Mouse (Mus musculus) neural tube, embryonic 15.5 days (tissue): ENCODE measurements around the gene Pfkp. TPM values are rescaled to one million over a fixed set of nuclear protein-coding genes. Genes with fewer than 3 reads are reported as not detected.

Experiments used
- ATAC-seq: fragments of 200-750 bp; cut with Nextera tagmentation; 2 replicates; pipeline ENCODE4 v1.8.0; 2017; ENCODE audit warnings: mild to moderate bottlenecking, moderate TSS enrichment, moderate library complexity; ENCODE audit not compliant: low FRiP score
- H3K27ac ChIP-seq: fragments of 300-500 bp; sonication (generic); replicated peaks from 2 replicates; pipeline ENCODE4 v1.5.1; 2015; ENCODE audit warnings: mild to moderate bottlenecking, inconsistent platforms
- H3K27me3 ChIP-seq: fragments of 300-500 bp; sonication (generic); replicated peaks from 2 replicates; pipeline ENCODE4 v1.6.1; 2015; ENCODE audit warnings: inconsistent platforms
- H3K36me3 ChIP-seq: fragments of 300-500 bp; sonication (generic); 2 replicates; pipeline ENCODE4 v1.6.1; 2015; ENCODE audit warnings: inconsistent platforms
- H3K4me1 ChIP-seq: fragments of 300-500 bp; sonication (generic); 2 replicates; pipeline ENCODE4 v1.6.1; 2015; ENCODE audit warnings: inconsistent platforms
- H3K4me2 ChIP-seq: fragments of 300-500 bp; sonication (generic); 2 replicates; pipeline ENCODE4 v1.6.1; 2015; ENCODE audit warnings: inconsistent platforms, mild to moderate bottlenecking, moderate library complexity
- H3K4me3 ChIP-seq: fragments of 300-500 bp; sonication (generic); replicated peaks from 2 replicates; pipeline ENCODE4 v1.5.1; 2015; ENCODE audit warnings: mild to moderate bottlenecking, inconsistent platforms
- H3K9ac ChIP-seq: fragments of 300-500 bp; sonication (generic); replicated peaks from 2 replicates; pipeline ENCODE4 v1.6.1; 2015; ENCODE audit warnings: mild to moderate bottlenecking, inconsistent platforms
- H3K9me3 ChIP-seq: fragments of 300-500 bp; sonication (generic); replicated peaks from 2 replicates; pipeline ENCODE4 v1.6.1; 2016; ENCODE audit warnings: inconsistent platforms
- WGBS: fragments of 180-500 bp; shearing (Covaris S2); methylation state at CpG from one replicate; pipeline ENCODE4 v1.1.7; 2015; ENCODE audit warnings: mixed read lengths; 5-methylcytosine and 5-hydroxymethylcytosine counted together
- polyA plus RNA-seq: library from polyadenylated mRNA; unstranded; fragments of >200 nt; fragmentation: Nextera tagmentation; extraction: Ambion mirVana; gene quantifications from 2 replicates; pipeline ENCODE4 v1.2.1, GENCODE M21; 2015

Gene Pfkp
- polyA plus RNA-seq, 1 experiment from 2014 or later = 554 TPM

- Histone ChIP-seq H3K27me3 (no peaks in the 10 kb centered on the region), H3K27ac (peak overlapping the region; percentile 83), H3K9me3 (no peaks in the 10 kb centered on the region), H3K4me2 (peak overlapping the region; percentile 99), H3K9ac (peak overlapping the region; percentile 89), H3K36me3 (no peaks in the 10 kb centered on the region), H3K4me3 (peak overlapping the region; percentile 82), H3K4me1 (peaks cover 22% of the 10 kb centered on the region)
- under 1% methylated on average over 39 of the region's 39 CpGs for WGBS
- peak; percentile 64 for ATAC-seq
Measured at GRCm38 (mm10) chr13:6647067-6647991, 1.2 kb downstream of the Pfkp start.

- Histone ChIP-seq H3K9ac (peak overlapping the region; percentile 89), H3K27me3 (no peaks in the 10 kb centered on the region), H3K36me3 (no peaks in the 10 kb centered on the region), H3K4me2 (peak overlapping the region; percentile 99), H3K4me3 (peak overlapping the region; percentile 82), H3K9me3 (no peaks in the 10 kb centered on the region), H3K27ac (peak overlapping the region; percentile 83), H3K4me1 (peaks cover 22% of the 10 kb centered on the region)
- WGBS = 41% methylated on average over 3 of the region's 3 CpGs
- no peak for ATAC-seq
Measured at GRCm38 (mm10) chr13:6646674-6647066, 1.9 kb downstream of the Pfkp start.

- no peak for ATAC-seq
- no peaks in the 10 kb centered on the region for H3K27me3 ChIP-seq
- 75% methylated on average over 2 of the region's 2 CpGs for WGBS
Measured at GRCm38 (mm10) chr13:6646266-6646665, 2.3 kb downstream of the Pfkp start.

GRCm38 (mm10) chr13:6643968-6644367 is 4.6 kb downstream of the Pfkp start:
- no peak overlapping the region for H3K9ac ChIP-seq
- WGBS = 92% methylated on average over 5 of the region's 5 CpGs
- ATAC-seq = no peak

More at GRCm38 (mm10) chr13:6646266-6646665, 2.3 kb downstream of the Pfkp start:
- Histone ChIP-seq H3K4me1 (peaks cover 22% of the 10 kb centered on the region), H3K36me3 (no peaks in the 10 kb centered on the region), H3K4me3 (peak overlapping the region; percentile 82), H3K9ac (peak overlapping the region; percentile 89; the same call in 1 of the 2 replicates), H3K9me3 (no peaks in the 10 kb centered on the region), H3K27ac (peak overlapping the region; percentile 83; the same call in 1 of the 2 replicates), H3K4me2 (peak overlapping the region; percentile 99)

GRCm38 (mm10) chr13:6643026-6643425 is 5.6 kb downstream of the Pfkp start:
- Histone ChIP-seq H3K36me3 (no peaks in the 10 kb centered on the region), H3K27me3 (no peaks in the 10 kb centered on the region), H3K4me2 (no peak overlapping the region), H3K4me3 (no peak overlapping the region), H3K9ac (no peak overlapping the region), H3K4me1 (peaks cover 17% of the 10 kb centered on the region), H3K27ac (no peak overlapping the region), H3K9me3 (no peaks in the 10 kb centered on the region)
- no peak for ATAC-seq
- 92% methylated on average over 4 of the region's 4 CpGs for WGBS

More at GRCm38 (mm10) chr13:6643968-6644367, 4.6 kb downstream of the Pfkp start:
- Histone ChIP-seq H3K27me3 (no peaks in the 10 kb centered on the region), H3K36me3 (no peaks in the 10 kb centered on the region), H3K4me2 (no peak overlapping the region), H3K4me1 (peaks cover 19% of the 10 kb centered on the region), H3K9me3 (no peaks in the 10 kb centered on the region), H3K4me3 (no peak overlapping the region), H3K27ac (no peak overlapping the region)

- Histone ChIP-seq H3K36me3 (peaks cover 3% of the 10 kb centered on the region; the same call in 1 of the 2 replicates), H3K4me3 (no peak overlapping the region), H3K27me3 (no peaks in the 10 kb centered on the region), H3K9me3 (no peaks in the 10 kb centered on the region), H3K27ac (no peak overlapping the region), H3K9ac (no peak overlapping the region), H3K4me1 (peaks cover 17% of the 10 kb centered on the region), H3K4me2 (no peak overlapping the region)
- ATAC-seq = no peak
- 90% methylated on average over 5 of the region's 5 CpGs for WGBS
Measured at GRCm38 (mm10) chr13:6642453-6642852, 6.1 kb downstream of the Pfkp start.

GRCm38 (mm10) chr13:6641497-6641896 is 7.1 kb downstream of the Pfkp start:
- ATAC-seq = no peak

GRCm38 (mm10) chr13:6639507-6640030 is 9.0 kb downstream of the Pfkp start:
- Histone ChIP-seq H3K27ac (no peak overlapping the region), H3K4me1 (no peaks in the 10 kb centered on the region), H3K4me3 (no peak overlapping the region), H3K36me3 (peaks cover 3% of the 10 kb centered on the region; the same call in 1 of the 2 replicates), H3K27me3 (no peaks in the 10 kb centered on the region), H3K9ac (no peak overlapping the region), H3K4me2 (no peak overlapping the region), H3K9me3 (no peaks in the 10 kb centered on the region)
- WGBS = 89% methylated on average over 5 of the region's 5 CpGs
- ATAC-seq = no peak

More at GRCm38 (mm10) chr13:6641497-6641896, 7.1 kb downstream of the Pfkp start:
- Histone ChIP-seq H3K4me2 (no peak overlapping the region), H3K4me1 (peaks cover 11% of the 10 kb centered on the region), H3K4me3 (no peak overlapping the region), H3K27me3 (no peaks in the 10 kb centered on the region), H3K9ac (no peak overlapping the region), H3K36me3 (peaks cover 3% of the 10 kb centered on the region; the same call in 1 of the 2 replicates), H3K27ac (no peak overlapping the region), H3K9me3 (no peaks in the 10 kb centered on the region)
- 95% methylated on average over 1 of the region's 1 CpGs for WGBS

GRCm38 (mm10) chr13:6638976-6639375 is 9.6 kb downstream of the Pfkp start:
- Histone ChIP-seq H3K9me3 (no peaks in the 10 kb centered on the region), H3K9ac (no peak overlapping the region), H3K4me3 (no peak overlapping the region), H3K36me3 (peaks cover 3% of the 10 kb centered on the region; the same call in 1 of the 2 replicates), H3K4me1 (no peaks in the 10 kb centered on the region), H3K4me2 (no peak overlapping the region), H3K27me3 (no peaks in the 10 kb centered on the region), H3K27ac (no peak overlapping the region)
- ATAC-seq = no peak
- WGBS = 91% methylated on average over 3 of the region's 3 CpGs

- no peak for ATAC-seq
Measured at GRCm38 (mm10) chr13:6638425-6638824, 10.2 kb downstream of the Pfkp start.

GRCm38 (mm10) chr13:6637534-6638124 is 10.9 kb downstream of the Pfkp start:
- no peaks in the 10 kb centered on the region; the same call in 1 of the 2 replicates for H3K4me1 ChIP-seq
- WGBS = 89% methylated on average over 7 of the region's 7 CpGs
- H3K4me3 ChIP-seq = no peak overlapping the region
- no peak overlapping the region for H3K27ac ChIP-seq
- H3K36me3 ChIP-seq = peaks cover 3% of the 10 kb centered on the region; the same call in 1 of the 2 replicates
- no peaks in the 10 kb centered on the region for H3K9me3 ChIP-seq
- no peak overlapping the region for H3K4me2 ChIP-seq
- no peak for ATAC-seq
- no peaks in the 10 kb centered on the region for H3K27me3 ChIP-seq
- no peak overlapping the region for H3K9ac ChIP-seq

More at GRCm38 (mm10) chr13:6638425-6638824, 10.2 kb downstream of the Pfkp start:
- no peaks in the 10 kb centered on the region for H3K4me1 ChIP-seq
- 48% methylated on average over 1 of the region's 1 CpGs for WGBS
- H3K4me2 ChIP-seq = no peak overlapping the region
- H3K27ac ChIP-seq = no peak overlapping the region
- H3K27me3 ChIP-seq = no peaks in the 10 kb centered on the region
- H3K4me3 ChIP-seq = no peak overlapping the region
- no peaks in the 10 kb centered on the region for H3K9me3 ChIP-seq
- H3K36me3 ChIP-seq = peaks cover 3% of the 10 kb centered on the region; the same call in 1 of the 2 replicates
- no peak overlapping the region for H3K9ac ChIP-seq
